Mouse (Mus musculus) adrenal gland (tissue): Measurements from ENCODE around the gene Cldnd2.
"Not testable (repeated sequence)": the region's sequence is repeated elsewhere in the genome, so short reads cannot be mapped to it uniquely, and the experiment has no call there.

Source experiments
- intact Hi-C: fragments of 180-260 bp; cut with DNase I; formaldehyde crosslinking; loops from one replicate; pipeline ENCODE4 v1.15.1; 2025
- long read RNA-seq, 2 experiments: library from polyadenylated mRNA; unstranded; transcript quantifications; one replicate each; pipeline ENCODE4 v2.0.0; 2020; ENCODE audit warnings: borderline replicate concordance in 1 of 2; ENCODE audit not compliant: insufficient replicate concordance in 1 of 2

Gene Cldnd2
- long read RNA-seq, experiment 1, result 0 reads
- long read RNA-seq, experiment 2, result 0 reads

DNA sequence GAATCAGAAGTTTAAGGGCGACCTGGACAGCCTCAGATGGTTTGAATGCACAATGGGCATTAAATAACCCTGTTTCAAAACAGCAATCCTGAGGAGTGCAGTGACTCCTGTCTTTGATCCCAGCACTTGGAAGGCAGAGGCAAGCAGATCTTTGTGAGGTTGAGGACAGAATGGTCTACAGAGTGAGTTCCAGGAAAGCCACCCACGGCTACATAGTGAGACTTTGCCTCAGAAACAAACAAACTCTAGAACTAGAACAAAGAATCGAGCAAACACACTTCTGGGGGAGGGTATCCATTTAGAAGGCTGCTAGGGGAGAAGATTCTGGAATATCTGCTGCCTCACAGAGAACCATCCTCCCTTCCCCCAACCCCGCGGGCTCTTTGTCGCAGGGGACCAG is at the start of gene Cldnd2:
Cldnd2 (plus strand) TSS at position 301 of the 400 bp plus-strand sequence.
- intact Hi-C loops, result loop anchor here (5.0 to 10.0 kb wide), 2 partner anchors 136 to 137 kb away; partner anchors contain the start of gene Zfp719

GRCm38 (mm10) chr7:43392349-43393121 is 48.0 kb upstream of the Cldnd2 start:
- intact Hi-C loops, result no loop called here

DNA sequence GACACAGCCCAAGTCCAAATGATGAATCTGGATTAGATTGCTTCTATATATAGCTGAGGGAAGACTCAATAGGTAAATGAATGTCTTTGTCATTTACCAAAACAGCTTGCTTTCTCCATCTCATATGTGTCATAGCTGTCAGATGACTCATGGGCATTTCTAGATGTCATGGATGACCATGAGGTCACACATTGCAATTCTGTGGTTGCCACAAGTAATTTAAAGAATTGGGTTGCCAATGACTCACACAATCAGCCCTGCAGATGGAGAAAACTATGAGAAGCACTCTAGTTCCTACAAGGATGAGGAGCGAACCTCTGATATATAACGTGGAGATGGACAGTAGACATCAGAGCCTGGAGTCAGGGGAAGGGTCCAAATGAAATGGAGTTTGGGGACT is 41.1 kb upstream of the Cldnd2 start:
- intact Hi-C loops, result no loop called here

GRCm38 (mm10) chr7:43402718-43403117 is 37.9 kb upstream of the Cldnd2 start:
- intact Hi-C loops, result no loop called here

DNA sequence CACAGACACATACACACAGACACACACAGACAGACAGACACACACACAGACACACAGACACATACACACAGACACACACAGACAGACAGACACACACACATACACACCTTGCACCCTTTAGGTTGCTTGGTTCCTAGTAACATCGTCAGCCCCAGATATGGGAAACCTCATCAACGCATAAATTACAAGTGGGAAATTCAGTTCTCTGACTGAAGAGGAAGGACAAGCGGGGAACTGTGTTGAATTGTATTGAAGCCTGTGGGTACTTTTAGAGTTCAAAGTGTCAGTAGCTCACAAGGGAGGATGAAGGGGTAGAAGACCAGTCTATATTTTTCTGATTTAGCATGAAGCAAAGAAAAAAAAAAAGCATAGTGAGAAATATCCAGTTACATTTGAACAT is 33.0 kb upstream of the Cldnd2 start:
- intact Hi-C loops, result no loop called here

- intact Hi-C loops, result no loop called here
Measured at GRCm38 (mm10) chr7:43408131-43408553, 32.4 kb upstream of the Cldnd2 start, which contains the start of gene Siglecg. Gene Siglecg (plus strand): TSS chr7:43408204.

DNA sequence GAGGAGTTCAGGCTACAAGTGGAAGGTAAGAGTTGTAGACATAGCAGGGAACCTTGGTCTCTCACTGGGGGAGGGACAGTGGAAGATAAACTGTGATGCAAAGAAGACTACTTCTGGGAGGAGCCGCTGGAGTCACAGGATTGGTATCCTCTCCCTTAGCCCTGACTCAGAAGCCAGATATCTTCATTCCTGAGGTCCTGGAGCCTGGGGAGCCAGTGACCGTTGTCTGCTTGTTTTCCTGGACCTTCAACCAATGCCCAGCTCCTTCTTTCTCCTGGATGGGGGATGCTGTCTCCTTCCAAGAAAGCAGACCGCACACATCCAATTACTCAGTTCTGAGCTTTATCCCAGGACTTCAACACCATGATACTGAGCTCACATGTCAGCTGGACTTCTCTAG is 31.5 kb upstream of the Cldnd2 start:
- intact Hi-C loops, result no loop called here

DNA sequence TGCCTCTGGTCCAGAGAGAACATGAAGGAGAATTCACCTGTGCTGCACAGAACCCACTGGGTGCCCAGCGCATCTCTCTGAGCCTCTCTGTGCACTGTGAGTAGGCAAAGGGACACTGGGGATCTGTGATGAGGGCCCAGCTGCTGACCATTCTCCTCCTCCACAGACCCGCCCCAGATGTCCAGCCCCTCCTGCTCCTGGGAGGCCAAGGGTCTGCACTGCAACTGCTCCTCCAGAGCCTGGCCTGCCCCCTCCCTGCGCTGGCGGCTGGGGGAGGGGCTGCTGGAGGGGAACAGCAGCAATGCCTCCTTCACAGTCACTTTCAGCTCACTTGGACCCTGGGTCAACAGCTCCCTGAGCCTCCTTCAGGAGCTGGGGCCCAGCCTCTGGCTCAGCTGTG is 28.9 kb upstream of the Cldnd2 start:
- intact Hi-C loops, result not testable (repeated sequence)

GRCm38 (mm10) chr7:43417298-43417697 is 23.3 kb upstream of the Cldnd2 start:
- intact Hi-C loops, result no loop called here

GRCm38 (mm10) chr7:43422995-43423617 is 17.5 kb upstream of the Cldnd2 start:
- intact Hi-C loops, result loop anchor here (2.0 kb wide), 1 partner anchor 44 kb away; no protein-coding TSS in a partner anchor

GRCm38 (mm10) chr7:43423991-43424625 is 16.5 kb upstream of the Cldnd2 start:
- intact Hi-C loops, result loop anchor here (2.0 kb wide), 1 partner anchor 43 kb away; no protein-coding TSS in a partner anchor

DNA sequence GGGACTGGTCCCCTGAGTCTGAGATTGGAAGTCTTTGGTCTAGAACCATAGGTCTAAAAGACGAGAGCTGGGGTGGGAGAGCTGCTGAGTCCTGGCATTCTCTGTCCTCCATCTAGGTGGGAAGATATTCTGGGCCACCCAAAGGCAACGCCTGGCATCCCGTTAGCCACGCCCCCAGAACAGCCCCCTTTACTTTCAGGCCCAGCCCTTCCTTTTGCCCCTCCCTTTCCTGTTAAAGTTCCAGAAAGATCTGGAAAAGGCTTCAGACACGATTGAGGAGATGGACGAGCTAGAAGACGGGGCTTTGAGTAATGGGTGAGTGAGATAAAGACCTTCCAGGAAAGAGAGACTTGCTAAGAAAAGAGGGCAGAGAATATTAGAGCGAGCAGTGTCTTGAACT is 13.2 kb upstream of the Cldnd2 start, which contains the start of gene Lim2:
Lim2 (plus strand) TSS at position 265 of the 400 bp plus-strand sequence.
- intact Hi-C loops, result no loop called here

- intact Hi-C loops, result no loop called here
Measured at GRCm38 (mm10) chr7:43429500-43429899, 11.1 kb upstream of the Cldnd2 start.

- intact Hi-C loops, result no loop called here
Measured at GRCm38 (mm10) chr7:43432891-43433290, 7.7 kb upstream of the Cldnd2 start.

GRCm38 (mm10) chr7:43434676-43435075 is 5.9 kb upstream of the Cldnd2 start:
- intact Hi-C loops, result no loop called here

- intact Hi-C loops, result no loop called here
Measured at GRCm38 (mm10) chr7:43436341-43437255, 4.0 kb upstream of the Cldnd2 start, which contains the start of gene Nkg7. Gene Nkg7 (plus strand): TSS chr7:43437073.

DNA sequence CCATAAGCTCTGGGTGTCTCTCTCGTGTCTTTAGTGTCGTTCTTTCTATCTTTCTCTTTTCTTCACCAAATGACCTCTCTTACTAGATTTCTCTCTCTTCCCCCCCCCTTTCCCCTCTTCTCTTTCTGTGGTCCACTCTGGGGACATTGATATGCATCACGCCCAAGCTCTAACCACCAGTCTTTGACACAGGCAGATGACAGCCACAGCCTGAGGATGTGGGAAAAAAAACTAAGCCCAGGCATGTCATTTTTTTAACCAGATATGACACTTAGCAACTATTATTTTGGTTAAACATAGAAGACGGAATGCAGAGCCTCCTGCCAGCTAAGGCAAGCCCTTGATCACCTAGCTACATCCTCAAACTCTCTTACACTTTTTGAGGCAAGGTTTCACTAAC is 2.0 kb upstream of the Cldnd2 start:
- intact Hi-C loops, result no loop called here

- intact Hi-C loops, result loop anchor here (5.0 to 10.0 kb wide), 2 partner anchors 136 kb away; partner anchors contain the start of gene Zfp719
Measured at GRCm38 (mm10) chr7:43441071-43441470, 489 bp downstream of the Cldnd2 start.

DNA sequence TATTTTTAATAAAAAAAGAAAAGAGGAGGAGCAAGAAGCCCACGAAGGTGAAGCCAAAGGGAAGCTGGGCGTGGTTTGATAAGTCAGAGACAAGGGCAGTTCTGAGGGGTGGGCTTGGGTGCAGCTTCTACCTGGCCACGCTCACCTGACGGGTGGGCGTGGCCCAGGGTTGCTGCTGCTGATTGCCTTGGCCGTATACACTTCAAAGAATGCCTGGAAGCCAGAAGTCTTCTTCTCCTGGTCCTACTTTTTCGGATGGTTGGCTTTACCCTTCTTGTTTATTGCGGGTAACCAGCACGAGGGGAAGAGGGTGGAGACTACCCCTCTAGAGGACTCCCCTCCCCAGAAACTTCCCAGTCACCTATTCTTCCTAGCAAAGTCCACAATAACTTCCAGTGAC is 2.1 kb downstream of the Cldnd2 start:
- intact Hi-C loops, result loop anchor here (5.0 to 10.0 kb wide), 2 partner anchors 135 to 138 kb away; partner anchors contain the start of gene Zfp719
